Mouse (Mus musculus) hindlimb bud, embryonic 11.5 days (tissue): ENCODE results near the gene Ppara.

Experiments
- DNase-seq: peaks from one replicate; pipeline ENCODE4 v3.0.0-alpha.2; 2012; ENCODE audit warnings: low read depth, low spot score; ENCODE audit errors: extremely low spot score

The Ppara gene

DNA sequence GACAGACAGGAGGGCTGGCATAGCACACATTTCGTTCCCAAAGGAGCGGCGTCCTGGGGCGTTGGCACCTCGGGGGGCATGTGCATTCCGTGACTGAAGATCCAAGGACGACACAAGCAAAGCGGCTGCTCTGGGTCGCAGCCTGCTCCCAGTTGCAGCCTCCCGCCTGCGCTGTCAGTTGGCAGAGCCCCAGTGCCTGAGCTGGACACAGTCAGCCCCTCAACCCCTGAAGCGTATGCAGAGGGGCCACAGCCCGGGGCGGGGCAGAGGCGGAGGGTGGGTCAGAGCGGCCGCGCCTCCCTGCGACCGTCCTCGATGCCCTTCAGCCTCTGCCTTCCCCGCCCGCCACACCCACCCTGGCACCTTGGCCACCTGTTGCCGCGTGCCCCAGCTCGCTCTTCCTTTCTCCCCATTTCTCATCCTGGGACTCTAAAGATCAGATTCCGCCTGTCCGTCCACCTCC, at the start of gene Ppara:
Gene Ppara (plus strand): TSS at position 413 of the 463 bp plus-strand sequence.
- DNase-seq, result no peak

DNA sequence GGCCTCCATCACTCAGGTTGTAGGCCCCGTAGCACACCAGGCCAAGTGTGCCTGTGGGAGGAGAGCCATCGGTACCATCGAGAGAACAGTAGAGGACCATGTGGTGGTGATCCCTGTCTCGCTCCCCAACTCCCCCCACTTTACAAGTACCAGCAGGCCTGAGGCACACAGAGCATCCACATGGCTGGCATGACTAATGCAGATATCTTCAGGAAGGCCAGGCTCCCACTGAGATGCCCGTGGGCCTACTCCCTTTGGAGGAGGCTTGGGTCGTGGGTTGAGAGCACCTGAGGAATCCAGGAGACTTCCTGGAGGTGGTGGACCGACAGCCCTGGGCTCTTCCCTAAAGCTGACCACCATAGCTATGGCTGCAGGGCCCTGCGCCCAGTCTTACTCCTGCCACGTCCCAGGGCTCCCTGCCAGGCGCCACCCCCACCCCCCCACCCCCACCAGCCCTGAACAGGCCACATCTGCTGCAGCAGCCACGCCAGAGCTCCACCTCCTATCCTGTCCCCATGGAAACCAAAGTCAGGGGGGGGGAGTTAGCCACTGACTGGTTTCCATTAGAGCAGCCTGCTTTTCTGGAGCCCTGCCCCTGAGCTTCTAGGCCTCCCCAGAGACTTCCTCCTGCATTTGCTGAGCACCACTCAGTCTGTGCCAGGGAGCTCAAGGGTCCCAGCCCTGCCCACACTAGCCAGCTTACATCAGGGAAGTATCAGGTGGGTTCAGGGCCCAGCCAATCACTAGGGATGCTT, 48.0 kb upstream of the Ppara start:
- no peak for DNase-seq

DNA sequence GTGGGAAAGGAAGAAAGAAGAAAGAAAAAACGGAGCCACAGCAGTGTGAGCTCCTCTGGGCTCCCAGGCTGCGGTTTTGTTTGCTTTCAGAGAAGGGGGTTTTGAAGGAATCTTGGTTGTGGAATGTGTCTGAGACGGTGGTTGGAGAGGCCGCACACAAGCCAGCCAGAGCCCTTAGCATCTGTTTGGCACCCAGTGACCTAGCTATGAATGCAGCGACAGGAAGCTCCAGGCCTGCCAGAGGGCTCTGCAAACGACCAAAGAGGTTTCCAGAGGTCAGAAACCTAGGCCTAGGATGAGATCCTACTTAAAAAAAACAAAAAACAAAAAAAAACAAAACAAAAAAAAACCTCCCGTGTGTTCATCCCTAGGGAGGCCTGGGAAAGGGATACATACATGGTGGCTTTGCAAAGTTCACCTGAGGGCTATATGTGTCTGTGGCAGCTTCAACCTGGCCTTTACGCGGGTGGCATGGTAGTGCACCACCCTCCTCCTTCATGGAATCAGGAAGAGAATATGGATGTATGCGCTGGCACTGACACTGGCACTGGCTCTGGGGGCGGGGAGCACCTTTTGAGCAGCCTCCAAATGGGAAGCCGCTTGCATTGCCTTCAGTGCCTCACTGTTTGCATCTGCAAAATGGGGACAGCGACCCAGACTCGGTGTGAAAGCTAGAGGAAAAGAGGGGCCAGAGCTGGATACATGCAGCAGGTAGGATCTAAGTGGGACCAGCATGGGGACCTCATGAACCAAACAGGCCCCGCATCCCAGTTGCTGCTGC, 47.0 kb upstream of the Ppara start:
- no peak for DNase-seq

DNA sequence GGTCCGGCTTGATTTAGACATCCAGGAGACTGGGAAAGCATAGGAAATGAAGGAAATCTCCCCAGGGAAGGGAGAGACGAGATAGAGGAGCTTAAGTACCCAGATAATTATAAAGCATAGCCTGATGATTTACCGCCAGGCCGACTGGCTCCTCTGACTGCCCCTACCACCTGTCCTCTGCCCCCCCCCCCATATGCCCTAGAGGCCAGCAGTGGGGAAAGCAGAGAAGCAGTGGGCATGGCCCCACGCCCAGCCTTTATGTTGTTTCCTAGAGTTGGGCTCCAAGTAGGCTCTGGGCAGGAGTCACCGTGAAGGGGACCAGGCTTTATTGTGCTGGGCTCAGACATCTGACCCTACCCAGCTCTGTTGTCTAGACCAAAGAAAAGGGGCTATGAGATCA, 46.0 kb upstream of the Ppara start:
- no peak for DNase-seq

DNA sequence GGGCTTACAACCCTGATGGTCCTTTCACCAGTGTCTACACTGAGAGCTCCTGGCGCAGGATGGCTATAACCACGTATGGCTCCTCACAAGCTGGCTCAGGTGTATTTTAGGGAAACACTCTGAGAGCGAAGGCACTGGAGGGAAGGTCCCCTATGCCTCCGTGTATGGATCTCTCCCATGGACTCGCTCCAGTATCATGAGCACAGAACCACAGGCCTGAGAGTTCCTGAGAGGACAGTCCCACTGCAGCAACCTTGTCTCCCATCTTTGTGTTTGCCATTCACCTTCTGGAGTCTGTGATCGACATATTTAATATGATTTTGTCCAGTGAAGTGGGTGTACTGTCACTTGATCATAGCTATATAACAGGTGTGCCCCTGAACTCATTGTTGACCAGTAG, 45.3 kb upstream of the Ppara start:
- no peak for DNase-seq

DNA sequence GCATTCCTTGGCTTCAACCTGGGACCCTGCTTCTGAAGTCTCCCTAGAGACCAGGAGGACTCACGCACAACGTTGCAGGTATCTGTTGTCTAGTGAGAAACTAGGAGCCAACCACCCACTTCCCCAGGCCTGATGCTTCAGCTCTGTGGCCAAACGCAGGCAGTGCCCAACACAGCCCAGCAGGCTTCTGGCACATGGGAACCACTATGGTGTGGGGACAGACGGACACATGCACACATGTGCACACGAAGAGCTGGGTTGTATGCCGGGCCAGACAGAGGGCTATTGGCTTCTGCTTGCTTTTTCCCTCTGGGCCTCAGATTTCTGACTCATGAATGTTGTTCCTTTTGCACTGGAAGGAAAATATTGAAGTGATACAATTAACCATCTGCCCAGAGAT, 44.7 kb upstream of the Ppara start:
- no peak for DNase-seq

DNA sequence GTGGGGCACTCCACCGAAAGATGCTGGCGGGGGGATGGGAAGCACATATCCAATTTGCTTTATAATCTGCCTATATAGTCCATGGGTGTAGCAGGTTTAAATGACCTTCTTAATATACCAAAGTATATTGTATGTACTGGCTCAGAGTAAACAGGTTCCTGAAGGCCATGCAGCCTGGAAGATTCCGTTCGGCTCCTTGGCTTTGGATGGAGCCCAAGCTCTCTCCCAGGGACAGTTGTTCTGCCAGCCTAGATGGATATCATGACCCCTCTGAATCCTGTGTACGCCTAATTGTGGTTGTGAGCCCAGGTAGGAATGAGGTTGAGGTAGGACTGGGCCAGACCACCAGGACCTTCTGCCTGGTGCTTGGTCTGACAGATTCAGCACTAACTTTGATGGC, 43.9 kb upstream of the Ppara start:
- no peak for DNase-seq

DNA sequence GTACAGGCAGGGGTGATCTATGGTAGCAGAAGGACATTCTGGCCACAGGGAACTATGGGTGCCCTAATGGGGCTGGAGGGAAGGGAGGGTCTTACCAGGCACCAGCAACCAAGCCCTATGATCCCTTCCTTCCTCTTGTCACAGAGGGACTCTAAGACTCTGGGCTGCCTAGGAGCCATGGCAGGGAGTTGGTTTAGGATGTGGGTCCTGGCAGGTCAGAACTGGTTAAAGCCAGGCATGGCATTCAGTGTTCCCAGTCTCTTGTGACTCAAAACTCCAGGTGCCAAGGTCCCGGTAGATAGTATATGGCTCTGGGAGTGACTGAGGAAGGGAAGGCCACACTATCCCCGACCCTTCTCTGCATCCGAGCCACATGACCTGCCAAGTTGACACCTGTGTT, 41.7 kb upstream of the Ppara start:
- DNase-seq, result no peak

DNA sequence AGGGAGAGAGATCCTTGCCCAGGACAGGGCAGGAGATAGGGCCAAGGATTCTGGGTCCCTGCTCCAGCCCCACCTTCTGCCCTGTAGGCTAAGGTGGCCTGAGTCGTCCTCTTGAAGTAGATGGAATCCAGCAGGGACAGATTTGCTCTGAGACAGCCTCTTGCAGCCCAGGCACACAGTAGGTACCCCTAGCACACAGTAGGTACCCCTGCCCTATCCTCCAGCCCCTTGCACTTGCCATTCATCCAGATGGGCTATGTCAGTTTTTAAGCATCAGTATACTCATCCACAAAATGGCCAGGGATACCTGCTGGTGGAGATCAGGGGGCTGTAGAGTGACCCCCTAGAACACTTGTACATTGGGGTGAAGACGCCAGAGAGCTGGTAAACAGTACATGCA, 41.0 kb upstream of the Ppara start:
- DNase-seq, result no peak

DNA sequence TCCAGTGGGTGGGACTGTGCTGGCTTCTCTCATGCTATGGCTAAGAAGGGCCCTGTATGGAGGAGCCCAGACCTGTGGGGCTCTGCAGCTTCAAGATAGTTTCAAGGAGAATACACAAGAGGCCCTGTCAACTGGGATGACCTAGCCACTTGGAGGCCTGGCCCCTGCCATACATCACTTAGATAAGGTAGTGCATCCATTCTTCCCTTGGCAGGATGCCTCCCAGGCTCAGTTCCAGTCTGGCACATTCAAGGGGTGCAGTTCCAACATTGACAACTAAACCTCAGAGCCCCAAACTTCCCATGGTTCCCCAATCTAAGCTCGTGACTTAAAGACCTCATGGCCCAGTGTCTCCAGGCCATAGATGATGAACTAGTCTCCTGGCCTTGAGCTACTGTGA, 40.4 kb upstream of the Ppara start:
- DNase-seq, result no peak

DNA sequence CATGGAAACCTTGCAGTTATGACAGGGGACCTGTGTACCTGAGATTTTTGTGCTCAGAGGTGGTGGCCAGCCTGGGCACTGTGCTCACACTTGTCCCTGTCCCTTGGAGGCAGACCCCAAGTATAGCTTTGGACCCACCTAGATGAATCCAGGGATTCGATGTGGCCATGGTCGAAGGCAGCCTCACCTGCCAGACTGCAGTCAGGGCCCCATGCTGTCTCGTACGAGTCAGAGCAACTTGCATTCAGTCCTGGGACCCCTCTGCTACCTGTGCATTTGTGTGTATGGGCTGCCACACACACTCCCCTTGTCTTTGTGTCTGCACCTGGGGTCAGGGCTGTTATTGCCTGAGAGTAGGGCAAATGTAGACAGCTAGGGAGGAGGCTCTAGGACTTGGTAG, 39.5 kb upstream of the Ppara start:
- DNase-seq, result no peak

DNA sequence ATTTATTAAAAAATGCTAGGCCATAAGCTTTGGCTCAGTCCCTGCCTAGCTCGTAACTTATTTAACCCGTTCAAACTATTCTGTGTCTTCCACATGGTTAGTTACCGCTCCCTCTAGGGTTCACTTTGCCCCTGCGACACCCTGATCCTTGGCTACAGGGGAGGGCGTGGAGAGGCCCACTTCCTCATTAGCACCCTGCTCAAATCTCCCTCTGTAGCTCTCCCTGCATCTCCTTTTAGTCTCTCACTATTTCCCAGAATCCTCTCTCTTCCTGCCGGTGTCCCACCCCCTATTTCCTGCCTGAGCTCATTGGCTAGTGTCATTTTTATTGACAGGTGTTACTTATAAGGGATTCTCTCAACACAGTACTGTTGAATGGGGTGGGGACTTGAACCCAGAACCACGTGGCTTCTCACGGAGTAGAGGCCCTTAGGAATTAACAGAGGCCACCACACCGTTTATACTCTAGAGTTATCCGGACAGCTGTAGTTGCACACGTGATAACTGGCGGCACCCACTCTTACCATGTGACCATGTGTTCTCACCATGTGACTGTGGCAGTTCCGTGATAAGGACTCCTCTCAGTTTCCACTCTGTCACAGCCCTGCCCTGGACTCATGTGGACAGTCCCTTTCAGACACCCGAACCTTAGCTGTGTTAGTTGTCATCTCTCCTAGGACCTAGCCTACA, 36.3 kb upstream of the Ppara start:
- DNase-seq, result no peak

DNA sequence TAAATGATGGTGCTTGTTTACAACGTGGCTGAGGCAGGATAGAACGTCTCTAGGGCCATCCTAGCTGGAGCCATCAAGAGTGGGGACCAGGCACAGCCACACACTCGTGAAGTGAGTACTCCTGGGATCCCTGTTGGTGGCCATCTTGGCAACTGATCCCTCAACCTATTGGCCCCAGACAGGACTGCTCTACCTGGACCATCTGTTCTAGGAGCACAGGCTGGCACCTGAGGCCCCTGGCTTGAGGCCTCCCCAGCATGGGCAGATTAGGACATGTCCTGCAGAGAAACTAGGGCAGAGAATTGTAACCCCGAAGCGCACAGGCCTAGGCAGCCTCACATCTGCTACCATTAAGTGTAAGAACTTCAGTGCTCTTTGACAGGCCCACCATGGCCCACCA, 35.3 kb upstream of the Ppara start:
- DNase-seq, result no peak

DNA sequence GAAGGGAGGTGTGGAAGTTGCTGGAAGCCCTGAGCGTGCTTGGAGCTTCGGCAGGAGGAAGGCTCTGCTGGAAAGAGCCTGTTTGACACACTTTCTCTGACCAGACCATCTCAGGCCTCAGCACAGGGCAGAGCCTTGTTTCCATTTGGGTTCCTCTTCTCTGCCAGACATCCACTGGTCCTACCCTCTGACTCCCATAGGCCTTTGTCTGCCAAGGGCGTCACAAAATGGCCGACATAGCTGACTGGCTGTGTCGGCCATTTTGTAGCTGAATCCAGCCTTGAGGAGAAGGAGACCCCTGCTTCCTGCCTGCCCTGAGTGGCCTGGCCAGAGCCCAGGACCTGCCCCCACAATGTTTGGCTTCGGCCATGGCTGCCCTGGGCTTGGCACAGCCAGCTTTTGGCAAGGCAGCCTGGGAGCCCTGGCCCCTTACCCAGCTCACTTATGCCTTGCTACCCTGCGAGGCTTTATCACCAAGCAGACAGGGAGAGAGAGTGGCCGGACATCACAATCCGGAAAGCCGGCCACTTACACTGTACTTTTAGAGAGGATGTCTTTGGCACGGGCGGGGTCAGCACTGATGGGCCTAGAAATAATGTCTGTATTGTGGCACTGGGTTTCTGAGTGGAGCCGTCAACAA, 34.8 kb upstream of the Ppara start:
- no peak for DNase-seq

DNA sequence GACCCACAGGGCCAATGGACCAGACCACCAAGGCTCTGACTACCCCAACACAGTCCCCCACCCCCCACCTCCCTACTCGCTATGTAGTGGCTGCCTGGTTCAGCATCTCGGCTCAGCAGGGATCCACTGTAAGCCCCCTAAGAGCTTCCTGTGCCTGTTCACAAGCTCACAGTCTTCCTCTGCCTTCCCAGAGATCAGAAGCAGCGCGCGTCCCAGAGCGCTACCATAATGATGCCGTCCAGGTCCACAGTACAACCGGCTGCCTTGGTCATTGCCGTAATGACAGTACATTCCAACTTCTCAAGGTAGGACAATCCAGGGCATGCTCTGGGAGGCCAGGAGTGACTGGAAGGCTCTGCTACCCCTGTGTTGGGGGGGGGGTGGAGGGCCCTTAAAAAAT, 34.1 kb upstream of the Ppara start:
- no peak for DNase-seq

DNA sequence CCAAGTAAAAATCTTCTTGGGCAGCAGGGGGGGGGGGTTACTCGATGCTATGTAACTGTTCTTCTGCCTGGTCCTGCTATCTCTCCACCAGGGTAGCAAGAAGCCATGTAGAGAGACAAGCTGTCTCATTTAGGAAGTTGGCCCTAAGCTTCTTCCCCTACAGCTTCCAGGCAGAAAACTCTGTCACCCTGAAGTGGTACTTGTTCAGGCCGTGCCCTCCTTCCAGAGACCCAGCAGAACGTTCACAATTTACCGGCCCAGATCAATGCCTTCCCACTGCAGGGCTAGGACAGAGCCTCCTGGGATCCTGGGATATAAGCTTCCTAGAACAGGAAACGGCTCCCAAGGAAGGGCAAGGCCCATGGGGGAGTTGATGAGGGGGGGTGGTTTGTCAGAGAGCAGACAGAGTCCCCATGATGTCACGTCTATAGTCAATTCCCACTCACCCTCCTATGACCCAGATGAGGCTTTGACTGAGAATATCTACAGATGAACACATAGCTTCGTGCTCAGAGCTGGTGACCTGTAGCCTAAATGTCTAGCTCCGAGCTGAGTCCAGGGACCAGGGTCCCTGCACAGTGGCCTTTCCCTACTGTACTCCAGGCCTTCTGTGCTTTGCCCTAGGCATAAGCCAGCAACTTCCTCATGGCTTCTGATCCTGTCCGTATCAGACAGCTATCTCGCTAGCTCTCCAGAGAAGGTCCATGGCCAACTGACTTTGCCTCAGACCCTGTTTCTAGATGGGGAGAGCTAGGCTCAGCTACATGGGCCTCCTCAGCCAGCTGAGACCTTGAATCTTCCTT, 33.5 kb upstream of the Ppara start:
- DNase-seq, result no peak

DNA sequence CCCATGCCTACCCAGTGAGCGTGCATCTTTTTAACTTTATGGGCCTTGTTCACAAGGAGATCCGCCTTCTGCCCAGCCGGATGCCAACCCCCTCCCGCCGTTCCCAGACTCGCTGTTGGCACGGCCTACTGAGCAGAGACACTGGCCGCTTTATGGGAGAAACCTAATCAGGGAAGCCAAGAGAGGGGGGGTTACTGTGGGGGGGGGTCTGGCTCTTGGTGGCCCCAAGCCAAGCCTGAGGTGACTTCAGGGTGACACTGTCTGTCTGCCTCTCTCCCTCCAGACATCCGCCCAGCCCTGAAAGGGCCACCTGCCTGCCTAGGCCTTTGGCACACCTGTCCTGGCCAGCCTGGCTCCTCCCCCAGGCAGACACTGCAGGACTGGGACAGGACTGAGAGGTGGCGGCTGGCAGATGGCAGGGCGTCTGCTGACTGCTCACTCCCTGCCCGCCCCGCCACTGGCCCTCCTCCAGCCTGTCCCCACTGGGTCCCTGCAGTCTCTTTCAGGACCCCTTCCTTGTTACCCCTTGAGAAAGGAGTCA, 32.3 kb upstream of the Ppara start:
- DNase-seq, result no peak

DNA sequence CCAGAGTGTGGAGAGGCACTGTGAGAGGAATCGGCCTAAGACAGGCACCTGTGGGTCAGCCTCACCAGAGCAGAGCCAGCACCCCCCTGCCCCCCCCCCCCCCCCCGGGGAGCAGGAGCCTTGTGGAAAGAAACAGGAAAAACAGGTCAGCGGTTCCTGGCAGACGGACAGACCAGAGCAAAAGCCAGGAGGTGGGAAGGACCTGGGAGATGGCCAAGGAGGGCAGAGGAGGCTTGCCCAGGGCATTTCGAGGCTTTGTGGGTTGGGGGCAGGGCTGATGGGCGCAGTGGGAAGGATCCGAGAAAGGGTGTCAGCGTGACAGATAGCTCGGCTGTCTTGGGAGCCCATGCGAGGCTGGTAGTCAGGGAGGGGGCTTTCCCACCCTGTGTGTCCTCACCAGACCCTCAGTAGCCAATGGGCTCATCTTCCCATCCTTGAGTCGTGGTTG, 31.6 kb upstream of the Ppara start:
- DNase-seq, result no peak

DNA sequence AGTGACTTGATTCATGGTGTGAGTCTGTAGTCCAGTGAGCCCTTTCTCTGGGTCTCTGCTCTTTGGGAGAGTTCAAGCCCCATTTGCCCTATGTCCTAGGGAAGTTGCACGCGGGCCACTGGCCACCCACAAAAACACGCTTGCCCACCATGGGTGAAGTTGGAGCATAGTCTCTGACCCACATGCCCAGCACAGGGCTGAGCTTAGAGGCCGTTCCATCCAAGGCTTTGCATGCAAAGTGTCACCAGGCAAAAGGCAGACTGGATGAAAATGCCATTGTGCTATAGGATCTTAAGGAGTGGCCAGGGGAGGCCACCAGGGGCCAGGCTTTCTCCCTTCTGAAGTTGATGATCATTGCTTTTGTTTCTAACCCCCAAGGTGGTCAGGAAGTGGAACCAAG, 30.9 kb upstream of the Ppara start:
- no peak for DNase-seq

DNA sequence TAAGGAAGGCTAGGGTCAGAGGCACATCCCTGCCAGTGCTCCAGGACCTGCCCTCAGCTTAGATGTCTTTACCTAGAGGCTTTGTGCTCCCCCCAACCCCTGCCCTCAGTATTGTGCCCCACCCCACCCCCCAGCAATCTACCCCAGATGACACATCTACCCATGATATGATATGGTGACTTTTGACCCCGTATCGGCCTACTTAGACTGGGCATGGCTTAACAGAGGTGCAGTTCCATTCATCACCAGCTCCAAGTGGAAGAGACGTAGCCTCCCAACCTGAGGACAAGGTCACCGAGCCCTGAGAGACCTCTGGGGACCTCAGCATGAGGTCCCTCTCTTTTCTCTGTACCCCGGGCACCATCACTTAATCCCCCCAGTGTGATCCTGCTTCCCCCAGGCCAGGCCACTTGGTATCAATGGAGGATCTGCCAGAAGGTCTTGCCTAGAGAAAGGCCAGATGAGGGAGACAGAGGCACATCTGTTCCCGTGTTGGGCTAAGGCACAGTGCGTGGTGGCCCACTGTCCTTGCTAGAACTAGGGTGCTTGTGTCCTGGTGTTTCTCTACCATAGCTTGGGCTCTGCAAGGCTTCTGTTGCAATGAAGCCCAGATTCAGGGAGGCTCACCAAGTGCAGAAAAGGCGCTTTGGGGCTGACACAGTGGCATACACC, 30.3 kb upstream of the Ppara start:
- DNase-seq, result no peak
